Mouse (Mus musculus) limb, embryonic 14.5 days (tissue): ENCODE results near the gene Dhx37. TPM values are rescaled to one million over a fixed set of nuclear protein-coding genes. Genes with fewer than 3 reads are reported as not detected.

ENCODE experiments used
- ATAC-seq: fragments of 200-750 bp; cut with Nextera tagmentation; 2 replicates; pipeline ENCODE4 v1.8.0; 2017; ENCODE audit warnings: low read depth, moderate number of reproducible peaks, moderate TSS enrichment; ENCODE audit not compliant: low FRiP score
- DNase-seq: peaks from one replicate; pipeline ENCODE4 v3.0.0-alpha.2; 2015; ENCODE audit warnings: low spot score
- H3K27ac ChIP-seq: fragments of 300-500 bp; sonication (generic); replicated peaks from 2 replicates; pipeline ENCODE4 v1.5.1; 2014; ENCODE audit warnings: low read depth, mild to moderate bottlenecking, low read length, moderate library complexity, mixed read lengths
- H3K27me3 ChIP-seq: fragments of 300-500 bp; sonication (generic); 2 replicates; pipeline ENCODE4 v1.6.1; 2014; ENCODE audit warnings: low read length, mixed read lengths; ENCODE audit not compliant: control insufficient read depth, insufficient read depth
- H3K36me3 ChIP-seq: fragments of 300-500 bp; sonication (generic); 2 replicates; pipeline ENCODE4 v1.6.1; 2014; ENCODE audit warnings: mild to moderate bottlenecking, low read length, moderate library complexity, mixed read lengths; ENCODE audit not compliant: control insufficient read depth, insufficient read depth
- H3K4me1 ChIP-seq: fragments of 300-500 bp; sonication (generic); 2 replicates; pipeline ENCODE4 v1.6.1; 2014; ENCODE audit warnings: antibody characterized with exemption, low read length, mixed read lengths; ENCODE audit not compliant: control insufficient read depth, insufficient read depth
- H3K4me2 ChIP-seq: fragments of 300-500 bp; sonication (generic); replicated peaks from 2 replicates; pipeline ENCODE4 v1.6.1; 2014; ENCODE audit warnings: low read depth, mild to moderate bottlenecking, low read length, moderate library complexity; ENCODE audit not compliant: severe bottlenecking
- H3K4me3 ChIP-seq: fragments of 300-500 bp; sonication (generic); replicated peaks from 2 replicates; pipeline ENCODE4 v1.5.1; 2014; ENCODE audit warnings: low read length
- H3K9ac ChIP-seq: fragments of 300-500 bp; sonication (generic); 2 replicates; pipeline ENCODE4 v1.6.1; 2014; ENCODE audit warnings: mild to moderate bottlenecking, low read depth, low read length, moderate library complexity; ENCODE audit not compliant: severe bottlenecking
- H3K9me3 ChIP-seq: fragments of 300-500 bp; sonication (generic); 2 replicates; pipeline ENCODE4 v1.6.1; 2016; ENCODE audit warnings: low read length; ENCODE audit not compliant: control insufficient read depth
- POLR2A ChIP-seq: fragments of 200-500 bp; IDR thresholded peaks from 2 replicates; pipeline ENCODE4 v1.8.0; 2012; ENCODE audit warnings: inconsistent platforms, mild to moderate bottlenecking, moderate library complexity, borderline replicate concordance; ENCODE audit not compliant: insufficient read depth, insufficient read length; ENCODE audit errors: extremely low read depth
- WGBS: fragments of 180-500 bp; shearing (Covaris S2); extraction: QIAGEN DNeasy Blood & Tissue Kit; methylation state at CpG from one replicate; pipeline ENCODE4 v1.1.7; 2014; 5-methylcytosine and 5-hydroxymethylcytosine counted together
- polyA plus RNA-seq, 2 experiments: library from polyadenylated mRNA; depleted of rRNA in 1 of 2; stranded (reverse) in 1 of 2; unstranded in 1 of 2; fragments of >200 nt; fragmentation: Nextera tagmentation in 1 of 2; extraction: Ambion mirVana in 1 of 2; gene quantifications; 2 replicates each; pipeline versions ENCODE4 v1.2.1 to v1.2.3; 2012 to 2014

The Dhx37 gene
- polyA plus RNA-seq, 2 experiments, result 5.4 to 21.9 TPM

GRCm38 (mm10) chr5:125402476-125402875, 31.4 kb downstream of the Dhx37 start:
- H3K4me2 ChIP-seq, result no peak overlapping the region
- H3K27me3 ChIP-seq, result no peaks in the 10 kb centered on the region
- ATAC-seq, result no peak
- H3K4me3 ChIP-seq, result no peak overlapping the region
- 53% methylated on average over 10 of the region's 10 CpGs for WGBS
- no peak overlapping the region for H3K9ac ChIP-seq
- no peak for TF ChIP-seq POLR2A
- no peak for DNase-seq
- H3K27ac ChIP-seq, result no peak overlapping the region
- H3K36me3 ChIP-seq, result no peaks in the 10 kb centered on the region
- no peaks in the 10 kb centered on the region for H3K9me3 ChIP-seq
- peaks cover 12% of the 10 kb centered on the region for H3K4me1 ChIP-seq

GRCm38 (mm10) chr5:125400903-125401302, 33.0 kb downstream of the Dhx37 start:
- H3K4me2 ChIP-seq, result no peak overlapping the region
- no peaks in the 10 kb centered on the region for H3K27me3 ChIP-seq
- no peak overlapping the region for H3K27ac ChIP-seq
- WGBS, result 68% methylated on average over 7 of the region's 7 CpGs
- no peaks in the 10 kb centered on the region for H3K36me3 ChIP-seq
- peaks cover 5% of the 10 kb centered on the region; the same call in 1 of the 2 replicates for H3K4me1 ChIP-seq
- no peak for TF ChIP-seq POLR2A
- no peak overlapping the region for H3K9ac ChIP-seq
- no peaks in the 10 kb centered on the region for H3K9me3 ChIP-seq
- DNase-seq (no peak), ATAC-seq (no peak)
- H3K4me3 ChIP-seq, result no peak overlapping the region

- Histone ChIP-seq H3K27me3 (no peaks in the 10 kb centered on the region), H3K4me3 (no peak overlapping the region), H3K36me3 (no peaks in the 10 kb centered on the region), H3K27ac (peak overlapping the region; percentile 98), H3K9ac (no peak overlapping the region), H3K9me3 (no peaks in the 10 kb centered on the region), H3K4me1 (peaks cover 21% of the 10 kb centered on the region), H3K4me2 (peak overlapping the region; percentile 59; the same call in 1 of the 2 replicates)
- ATAC-seq (no peak), DNase-seq (no peak)
- TF ChIP-seq POLR2A, result no peak
- WGBS, result 48% methylated on average over 3 of the region's 3 CpGs
These were observed 38.9 kb downstream of the Dhx37 start for GRCm38 (mm10) chr5:125395008-125395407.

GRCm38 (mm10) chr5:125393622-125394603, 40.0 kb downstream of the Dhx37 start:
- Histone ChIP-seq H3K36me3 (no peaks in the 10 kb centered on the region), H3K4me3 (peak overlapping the region; percentile 38), H3K9ac (peak overlapping the region; percentile 50), H3K27me3 (no peaks in the 10 kb centered on the region), H3K4me2 (peak overlapping the region; percentile 59), H3K4me1 (peaks cover 21% of the 10 kb centered on the region), H3K27ac (peak overlapping the region; percentile 98), H3K9me3 (no peaks in the 10 kb centered on the region)
- TF ChIP-seq POLR2A, result no peak
- ATAC-seq (peak; percentile 31; the same call in 1 of the 2 replicates), DNase-seq (peak; percentile 95)
- 10% methylated on average over 24 of the region's 25 CpGs for WGBS

- peak overlapping the region; percentile 38 for H3K4me3 ChIP-seq
- TF ChIP-seq POLR2A, result 0 out of 2 replicates have a peak, but pooled peaks have one; percentile 14
- H3K4me1 ChIP-seq, result peaks cover 25% of the 10 kb centered on the region
- peak overlapping the region; percentile 98 for H3K27ac ChIP-seq
- H3K27me3 ChIP-seq, result no peaks in the 10 kb centered on the region
- peak; percentile 93 for ATAC-seq
- under 1% methylated on average over 20 of the region's 20 CpGs for WGBS
- H3K36me3 ChIP-seq, result no peaks in the 10 kb centered on the region; the same call in 1 of the 2 replicates
- DNase-seq, result peak; percentile 97
- H3K9me3 ChIP-seq, result no peaks in the 10 kb centered on the region
- H3K4me2 ChIP-seq, result peak overlapping the region; percentile 59
- H3K9ac ChIP-seq, result peak overlapping the region; percentile 50
These were observed 40.8 kb downstream of the Dhx37 start for GRCm38 (mm10) chr5:125392977-125393621.
